ENCODE assay signal across 13 mouse cellular contexts in the genomic region with DNA sequence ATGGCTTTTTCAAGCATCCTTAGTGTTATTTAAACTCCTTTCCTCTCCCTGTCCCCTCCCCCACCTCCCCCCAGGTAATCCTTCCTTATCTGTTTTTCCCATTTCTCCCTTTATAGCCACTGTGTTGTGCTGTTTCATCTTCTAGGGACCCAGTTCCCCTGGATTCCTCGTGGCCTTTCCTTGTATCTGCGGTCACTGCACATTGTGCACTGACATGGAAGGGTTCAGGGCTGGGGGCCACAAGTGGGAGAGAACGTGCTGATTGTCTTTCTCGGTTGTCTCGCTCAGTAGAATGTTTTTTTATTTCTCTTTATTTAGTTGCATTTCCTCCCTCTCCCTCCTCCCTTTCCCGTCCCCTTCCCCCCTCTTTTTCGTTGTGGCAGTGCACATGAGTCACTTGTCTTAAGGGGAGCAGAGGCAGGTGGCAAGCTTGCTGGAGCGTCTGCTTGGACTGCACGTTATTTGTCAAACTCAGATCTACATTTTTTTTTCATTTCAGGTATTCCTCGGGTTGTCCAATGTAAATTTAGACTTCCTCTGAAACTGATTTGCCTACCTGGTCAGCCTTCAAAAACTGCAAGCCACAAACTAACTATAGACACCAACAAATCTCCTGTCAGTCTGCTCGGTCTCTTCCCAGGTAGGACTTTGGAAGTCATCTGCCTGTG.
"Had no signal": no experiment of that assay in that cellular context is flagged by ENCODE, and none has a peak within 500 bp of the region (broad histone marks: within the 10 kb centered on the region; RNA-seq: fewer than 3 reads in every experiment).

No protein-coding gene starts in this region.

- H3K9me3 ChIP-seq: kidney, embryonic 15.5 days; limb, embryonic 13.5 days; liver, embryonic 15.5 days; neural tube, embryonic 13.5 days had no signal

- H3K4me2 ChIP-seq: kidney, embryonic 15.5 days; limb, embryonic 13.5 days; liver, embryonic 15.5 days; neural tube, embryonic 13.5 days had no signal

- H3K27me3 ChIP-seq: kidney, embryonic 15.5 days; limb, embryonic 13.5 days; liver, embryonic 15.5 days; neural tube, embryonic 13.5 days had no signal

- H3K4me1 ChIP-seq: kidney, embryonic 15.5 days; limb, embryonic 13.5 days; liver, embryonic 15.5 days; neural tube, embryonic 13.5 days had no signal

- ATAC-seq: lung, postnatal 0 days had no signal

- DNase-seq: kidney, adult 2 months; kidney, postnatal 14 days; left cerebral cortex, postnatal 4 days; lung, adult 2 months; lung, postnatal 36 days; midbrain, embryonic 14.5 days; thymus, adult 18-20 months; thymus, postnatal 25 days had no signal

- H3K27ac ChIP-seq: kidney, embryonic 15.5 days; limb, embryonic 13.5 days; liver, embryonic 15.5 days; neural tube, embryonic 13.5 days had no signal

- H3K36me3 ChIP-seq: kidney, embryonic 15.5 days; limb, embryonic 13.5 days; liver, embryonic 15.5 days; neural tube, embryonic 13.5 days had no signal

- H3K9ac ChIP-seq: kidney, embryonic 15.5 days; limb, embryonic 13.5 days; liver, embryonic 15.5 days; neural tube, embryonic 13.5 days had no signal

- H3K4me3 ChIP-seq: kidney, embryonic 15.5 days; limb, embryonic 13.5 days; liver, embryonic 15.5 days; neural tube, embryonic 13.5 days had no signal
